Mouse (Mus musculus) heart, postnatal 25 days (tissue): ENCODE results near the gene Vmn1r54. TPM values are rescaled to one million over a fixed set of nuclear protein-coding genes. Genes with fewer than 3 reads are reported as not detected.

Experiments
- total RNA-seq, 2 experiments: library from RNA; stranded (reverse); gene quantifications; 2 replicates each; pipeline ENCODE4 v1.2.3; 2021

Gene Vmn1r54
- total RNA-seq, 2 experiments from 2014 or later, result not detected

Other genes starting within 250 kb of the Vmn1r54 start
- gene Vmn1r47, start 230.2 kb upstream of the Vmn1r54 start, total RNA-seq, result not detected
- gene Vmn1r48, start 209.5 kb upstream of the Vmn1r54 start, total RNA-seq, result not detected
- gene Vmn1r49, start 167.8 kb upstream of the Vmn1r54 start, total RNA-seq, result not detected
- gene Vmn1r50, start 144.9 kb upstream of the Vmn1r54 start, total RNA-seq, result not detected
- gene Vmn1r51, start 123.7 kb upstream of the Vmn1r54 start, total RNA-seq, result not detected
- gene Vmn1r52, start 71.5 kb upstream of the Vmn1r54 start, total RNA-seq, result not detected
- not detected for gene V1ra8, start 43.5 kb upstream of the Vmn1r54 start, total RNA-seq
- gene Vmn1r53, start 21.9 kb upstream of the Vmn1r54 start, total RNA-seq, result not detected
- gene BC048671, start 54.9 kb downstream of the Vmn1r54 start, total RNA-seq, result not detected
- gene Chst13, start 78.9 kb downstream of the Vmn1r54 start, total RNA-seq, result not detected
- gene Uroc1, start 87.0 kb downstream of the Vmn1r54 start, total RNA-seq, result not detected
- 10 to 100 TPM; 11.4 to 14.4 TPM for gene Zxdc, start 123.2 kb downstream of the Vmn1r54 start, total RNA-seq
- under 1 TPM in 1 of 2 experiments, not detected in 1; 0.67 TPM for gene Cfap100, start 182.5 kb downstream of the Vmn1r54 start, total RNA-seq
- 10 to 100 TPM; 45.1 to 56.9 TPM for gene Klf15, start 216.3 kb downstream of the Vmn1r54 start, total RNA-seq
- gene Aldh1l1, start 240.1 kb downstream of the Vmn1r54 start, total RNA-seq, result 1 to 10 TPM; 1.5 to 2.3 TPM